Mouse (Mus musculus): ENCODE results near the gene Ssu72. TPM values are rescaled to one million over a fixed set of nuclear protein-coding genes. Genes with fewer than 3 reads are reported as not detected.

Gene Ssu72
- total and polyA plus RNA-seq, 3 experiments, result 160 to 245 (median 169) TPM

DNA sequence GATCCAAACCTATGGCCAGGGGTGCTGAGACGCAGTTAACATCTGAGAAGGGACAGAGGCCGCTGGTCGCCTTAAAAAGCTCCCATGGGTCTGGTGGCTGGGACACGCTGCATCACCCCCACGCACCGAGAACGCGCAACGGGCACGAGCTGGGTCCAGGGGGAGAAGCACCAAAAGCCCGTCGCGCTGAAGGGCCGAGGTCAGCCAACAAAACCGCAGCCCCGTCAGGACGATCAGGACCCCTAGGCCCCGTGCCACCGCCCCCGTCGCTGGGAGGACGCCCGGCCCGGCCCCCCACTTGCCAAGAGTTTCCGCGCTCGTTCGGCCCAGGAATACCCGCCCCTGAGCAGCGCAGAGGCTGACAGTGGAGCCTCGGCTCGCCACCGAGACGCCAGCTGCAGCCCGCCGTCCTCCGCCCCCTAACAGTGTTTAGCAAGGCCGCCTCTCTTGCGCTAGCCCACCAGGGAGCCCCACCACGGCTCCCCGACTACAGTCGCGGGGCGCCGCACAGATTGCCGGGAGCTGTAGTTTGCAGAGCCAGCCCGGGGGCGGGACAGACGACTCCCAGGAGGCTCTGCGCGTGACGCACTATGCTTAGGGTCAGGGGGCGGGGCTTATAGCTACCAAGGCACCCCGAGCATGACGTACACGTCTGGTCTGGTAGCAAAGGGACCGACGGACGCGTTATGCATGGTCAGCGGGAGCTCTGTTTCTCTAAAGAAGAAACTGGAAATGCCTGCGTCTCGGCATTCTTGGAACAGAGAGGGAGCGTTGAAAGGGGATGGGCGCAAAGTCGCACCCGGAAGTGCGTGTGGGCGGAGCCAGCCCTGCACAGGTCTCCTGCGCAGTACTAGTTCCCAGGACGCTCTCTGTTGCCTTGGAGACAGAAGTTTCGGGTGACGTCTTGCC lies 35.7 kb upstream of the Ssu72 start, which contains the start of gene Mib2:
Gene Mib2, minus strand, starts transcription at position 510 of the 909 bp plus-strand sequence.
- Histone ChIP-seq H3K4me2 (ENCODE audit: insufficient read depth, low read depth, poor library complexity, severe bottlenecking) (peak within 1 kb of the TSS; percentile 97), H3K9me3 (replicated peaks; ENCODE audit: low read length) (no peaks in the 10 kb centered on the region), H3K9ac (ENCODE audit: insufficient read depth, low read depth) (peak within 1 kb of the TSS; percentile 67), H3K27me3 (replicated peaks) (no peaks in the 10 kb centered on the region), H3K4me3 (replicated peaks in 1 of 3; ENCODE audit: low read depth in 2 of 3, low read length in 2 of 3, poor library complexity in 1 of 3) (peak within 1 kb of the TSS; percentile 85 to 94 (median 93)), H3K4me1 (ENCODE audit: control insufficient read depth in 1 of 2, insufficient read depth in 2 of 2) (peaks cover 3 to 25% of the 10 kb centered on the region in 2 experiments), H3K79me2 (replicated peaks; ENCODE audit: control insufficient read depth, extremely low read depth, insufficient read depth, poor library complexity, severe bottlenecking) (no peaks in the 10 kb centered on the region), H3K36me3 (replicated peaks in 1 of 2; ENCODE audit: control insufficient read depth in 1 of 2, insufficient read depth in 1 of 2, low read length in 1 of 2) (peaks cover 23 to 34% of the 10 kb centered on the region in 2 experiments), H3K27ac (ENCODE audit: insufficient read depth, low read depth) (peak within 1 kb of the TSS; percentile 42; the same call in 1 of the 2 replicates)
- dilution Hi-C loops (cut with MboI; ENCODE audit: extremely low pct_ligation_motif_present, extremely low pct_unique_long_range_greater_than_20kb, low sequenced_read_pairs) (no loop called here), in situ Hi-C loops (cut with MboI; ENCODE audit: low pct_ligation_motif_present, low pct_unique_long_range_greater_than_20kb, low sequenced_read_pairs) (no loop called here)
- TF ChIP-seq POLR2A (IDR thresholded peaks at IDR 0.05; ENCODE audit: low read depth, low read length), result peak; percentile 51; the same call in 1 of the 2 replicates
- peak; percentile 98 for TF ChIP-seq SIN3A (IDR thresholded peaks at IDR 0.05; ENCODE audit: low read length)
- peak; percentile 32; the same call in 1 of the 2 replicates for TF ChIP-seq ETS1 (conservative IDR thresholded peaks at IDR 0.05; ENCODE audit: low read depth, low read length)
- TF ChIP-seq E2F4 (IDR thresholded peaks at IDR 0.05; ENCODE audit: insufficient replicate concordance, low read depth, low read length), result no peak
- TF ChIP-seq CHD1 (IDR thresholded peaks at IDR 0.05; ENCODE audit: low read depth, low read length), result no peak
- TF ChIP-seq PAX5 (IDR thresholded peaks at IDR 0.05; ENCODE audit: low read length), result no peak
- peak; percentile 93 for TF ChIP-seq HCFC1 (IDR thresholded peaks at IDR 0.05; ENCODE audit: low read depth, low read length)
- TF ChIP-seq USF1 (IDR thresholded peaks at IDR 0.05; ENCODE audit: low read depth, low read length), result peak; percentile 34; the same call in 1 of the 2 replicates
- peak; percentile 85 for TF ChIP-seq IRF4 (IDR thresholded peaks at IDR 0.05; ENCODE audit: low read depth, low read length)
- peak; percentile 87 for TF ChIP-seq NRF1 (IDR thresholded peaks at IDR 0.05; ENCODE audit: low read depth, low read length)
- peak; percentile 46; the same call in 1 of the 2 replicates for TF ChIP-seq BHLHE40 (IDR thresholded peaks at IDR 0.05; ENCODE audit: low read depth, low read length)
- peak; percentile 85; the same call in 1 of the 2 replicates for TF ChIP-seq KAT2A (IDR thresholded peaks at IDR 0.05; ENCODE audit: insufficient replicate concordance, low read length)
- TF ChIP-seq JUN (IDR thresholded peaks at IDR 0.05; ENCODE audit: insufficient read depth, low read depth, low read length), result peak; percentile 33; the same call in 1 of the 2 replicates
- peak; percentile 97 for TF ChIP-seq MXI1 (IDR thresholded peaks at IDR 0.05; ENCODE audit: low read depth, low read length)
- TF ChIP-seq CHD2 (IDR thresholded peaks at IDR 0.05; ENCODE audit: low read length), result peak; percentile 66; the same call in 1 of the 2 replicates
- no peak for TF ChIP-seq RAD21 (IDR thresholded peaks at IDR 0.05; ENCODE audit: low read depth, low read length)
- peak; percentile 100 for TF ChIP-seq ELF1 (IDR thresholded peaks at IDR 0.05; ENCODE audit: low read depth, low read length)
- 0 out of 2 replicates have a peak, but pooled peaks have one; percentile 31 for TF ChIP-seq MAZ (IDR thresholded peaks at IDR 0.05; ENCODE audit: low read depth, low read length)
- no peak; the same call in 1 of the 2 replicates for TF ChIP-seq MEF2A (IDR thresholded peaks at IDR 0.05; ENCODE audit: borderline replicate concordance, low read depth, low read length)
- TF ChIP-seq TCF12 (IDR thresholded peaks at IDR 0.05; ENCODE audit: low read depth, low read length), result peak; percentile 27; the same call in 1 of the 2 replicates
- peak; percentile 95 for DNase-seq (ENCODE audit: extremely low read depth)
